Mouse (Mus musculus) intestine, embryonic 16.5 days (tissue): ENCODE data around the gene Mgea5. TPM values are rescaled to one million over a fixed set of nuclear protein-coding genes. Genes with fewer than 3 reads are reported as not detected.

Experiments used
- ATAC-seq: fragments of 200-750 bp; cut with Nextera tagmentation; 2 replicates; pipeline ENCODE4 v1.8.0; 2017; ENCODE audit warnings: moderate TSS enrichment, moderate library complexity
- H3K27ac ChIP-seq: fragments of 300-500 bp; sonication (generic); 2 replicates; pipeline ENCODE4 v1.5.1; 2014; ENCODE audit warnings: mild to moderate bottlenecking, low read length
- H3K27me3 ChIP-seq: fragments of 300-500 bp; sonication (generic); replicated peaks from 2 replicates; pipeline ENCODE4 v1.6.1; 2014; ENCODE audit warnings: low read length, control low read depth, mixed read lengths; ENCODE audit not compliant: control insufficient read depth, insufficient read depth
- H3K36me3 ChIP-seq: fragments of 300-500 bp; sonication (generic); 2 replicates; pipeline ENCODE4 v1.6.1; 2014; ENCODE audit warnings: low read length, control low read depth; ENCODE audit not compliant: control insufficient read depth, insufficient read depth
- H3K4me1 ChIP-seq: fragments of 300-500 bp; sonication (generic); 2 replicates; pipeline ENCODE4 v1.6.1; 2014; ENCODE audit warnings: low read length, control low read depth, mixed read lengths; ENCODE audit not compliant: control insufficient read depth, insufficient read depth
- H3K4me2 ChIP-seq: fragments of 300-500 bp; sonication (generic); 2 replicates; pipeline ENCODE4 v1.6.1; 2014; ENCODE audit warnings: low read depth, low read length, control low read depth
- H3K4me3 ChIP-seq: fragments of 300-500 bp; sonication (generic); 2 replicates; pipeline ENCODE4 v1.5.1; 2014; ENCODE audit warnings: mild to moderate bottlenecking, low read length
- H3K9ac ChIP-seq: fragments of 300-500 bp; sonication (generic); 2 replicates; pipeline ENCODE4 v1.6.1; 2014; ENCODE audit warnings: low read depth, low read length
- H3K9me3 ChIP-seq: fragments of 300-500 bp; sonication (generic); 2 replicates; pipeline ENCODE4 v1.6.1; 2016; ENCODE audit warnings: low read length, control low read depth; ENCODE audit not compliant: control insufficient read depth
- whole genome bisulfite sequencing: fragments of 180-500 bp; shearing (Covaris S2); extraction: QIAGEN DNeasy Blood & Tissue Kit; methylation state at CpG from one replicate; pipeline ENCODE4 v1.1.7; 2014; 5-methylcytosine and 5-hydroxymethylcytosine counted together
- polyA plus RNA-seq: library from polyadenylated mRNA; unstranded; fragments of >200 nt; fragmentation: Nextera tagmentation; extraction: Ambion mirVana; gene quantifications from 2 replicates; pipeline ENCODE4 v1.2.1, GENCODE M21; 2015

The Mgea5 gene
- polyA plus RNA-seq, 1 experiment from 2014 or later = 25.0 TPM

GRCm38 (mm10) chr19:45788337-45788736, 4.7 kb upstream of the Mgea5 start:
- Histone ChIP-seq H3K4me2 (no peak overlapping the region), H3K27ac (no peak overlapping the region), H3K4me1 (no peaks in the 10 kb centered on the region), H3K9ac (no peak overlapping the region), H3K4me3 (no peak overlapping the region), H3K36me3 (no peaks in the 10 kb centered on the region), H3K27me3 (no peaks in the 10 kb centered on the region), H3K9me3 (no peaks in the 10 kb centered on the region)
- ATAC-seq = no peak
- WGBS = 79% methylated on average over 4 of the region's 4 CpGs

GRCm38 (mm10) chr19:45787450-45787849, 3.8 kb upstream of the Mgea5 start:
- H3K4me1 ChIP-seq = no peaks in the 10 kb centered on the region
- H3K9ac ChIP-seq = no peak overlapping the region
- H3K36me3 ChIP-seq = no peaks in the 10 kb centered on the region
- H3K27ac ChIP-seq = no peak overlapping the region
- WGBS = 70% methylated on average over 3 of the region's 3 CpGs
- no peak for ATAC-seq
- no peak overlapping the region for H3K4me2 ChIP-seq
- no peaks in the 10 kb centered on the region for H3K27me3 ChIP-seq
- no peak overlapping the region for H3K4me3 ChIP-seq
- no peaks in the 10 kb centered on the region for H3K9me3 ChIP-seq

- no peaks in the 10 kb centered on the region for H3K9me3 ChIP-seq
- H3K4me2 ChIP-seq = no peak overlapping the region
- no peak overlapping the region for H3K27ac ChIP-seq
- no peaks in the 10 kb centered on the region for H3K27me3 ChIP-seq
- WGBS = 42% methylated on average over 3 of the region's 3 CpGs
- no peak overlapping the region for H3K9ac ChIP-seq
- no peak overlapping the region for H3K4me3 ChIP-seq
- H3K4me1 ChIP-seq = peaks cover 13% of the 10 kb centered on the region
- ATAC-seq = no peak
- no peaks in the 10 kb centered on the region for H3K36me3 ChIP-seq
Measured at GRCm38 (mm10) chr19:45785470-45785869, 1.8 kb upstream of the Mgea5 start.

- H3K4me3 ChIP-seq = peak overlapping the region; percentile 100
- peaks cover 20% of the 10 kb centered on the region for H3K4me1 ChIP-seq
- H3K9ac ChIP-seq = peak overlapping the region; percentile 59
- no peaks in the 10 kb centered on the region for H3K9me3 ChIP-seq
- no peak; the same call in 1 of the 2 replicates for ATAC-seq
- peak overlapping the region; percentile 3 for H3K27ac ChIP-seq
- peak overlapping the region; percentile 74 for H3K4me2 ChIP-seq
- H3K27me3 ChIP-seq = no peaks in the 10 kb centered on the region
- WGBS = 29% methylated on average over 17 of the region's 17 CpGs
- no peaks in the 10 kb centered on the region for H3K36me3 ChIP-seq
Measured at GRCm38 (mm10) chr19:45783933-45784576, 418 bp upstream of the Mgea5 start.

- ATAC-seq = peak; percentile 47
- no peaks in the 10 kb centered on the region for H3K9me3 ChIP-seq
- peaks cover 20% of the 10 kb centered on the region for H3K4me1 ChIP-seq
- H3K9ac ChIP-seq = peak overlapping the region; percentile 98
- H3K4me2 ChIP-seq = peak overlapping the region; percentile 53
- peak overlapping the region; percentile 98 for H3K27ac ChIP-seq
- no peaks in the 10 kb centered on the region for H3K36me3 ChIP-seq
- under 1% methylated on average over 36 of the region's 36 CpGs for WGBS
- no peaks in the 10 kb centered on the region for H3K27me3 ChIP-seq
- peak overlapping the region; percentile 100 for H3K4me3 ChIP-seq
Measured at GRCm38 (mm10) chr19:45782315-45783001, 1.2 kb downstream of the Mgea5 start.

GRCm38 (mm10) chr19:45781676-45782075, 2.0 kb downstream of the Mgea5 start:
- no peaks in the 10 kb centered on the region for H3K9me3 ChIP-seq

GRCm38 (mm10) chr19:45780350-45780915, 3.2 kb downstream of the Mgea5 start:
- no peak for ATAC-seq
- Histone ChIP-seq H3K27me3 (no peaks in the 10 kb centered on the region), H3K4me1 (peaks cover 20% of the 10 kb centered on the region), H3K9me3 (no peaks in the 10 kb centered on the region), H3K4me3 (no peak overlapping the region), H3K9ac (no peak overlapping the region), H3K36me3 (0 out of 2 replicates have a peak, but pooled peaks cover 5% of the 10 kb centered on the region), H3K27ac (no peak overlapping the region), H3K4me2 (no peak overlapping the region)
- WGBS = 80% methylated on average over 13 of the region's 13 CpGs

More at GRCm38 (mm10) chr19:45781676-45782075, 2.0 kb downstream of the Mgea5 start:
- Histone ChIP-seq H3K4me1 (peaks cover 20% of the 10 kb centered on the region), H3K27me3 (no peaks in the 10 kb centered on the region), H3K36me3 (0 out of 2 replicates have a peak, but pooled peaks cover 3% of the 10 kb centered on the region), H3K4me3 (peak overlapping the region; percentile 100), H3K9ac (0 out of 2 replicates have a peak overlapping the region, but pooled peaks have one; percentile 0), H3K4me2 (peak overlapping the region; percentile 53), H3K27ac (no peak overlapping the region)
- WGBS = 57% methylated on average over 8 of the region's 8 CpGs
- ATAC-seq = no peak

GRCm38 (mm10) chr19:45775486-45775885, 8.2 kb downstream of the Mgea5 start:
- peaks cover 17% of the 10 kb centered on the region for H3K36me3 ChIP-seq
- H3K9me3 ChIP-seq = no peaks in the 10 kb centered on the region
- no peak overlapping the region for H3K4me3 ChIP-seq
- H3K27ac ChIP-seq = no peak overlapping the region
- H3K4me1 ChIP-seq = peaks cover 7% of the 10 kb centered on the region; the same call in 1 of the 2 replicates
- 72% methylated on average over 2 of the region's 2 CpGs for WGBS
- H3K9ac ChIP-seq = no peak overlapping the region
- no peaks in the 10 kb centered on the region for H3K27me3 ChIP-seq
- H3K4me2 ChIP-seq = no peak overlapping the region
- ATAC-seq = no peak

GRCm38 (mm10) chr19:45771501-45771900, 12.1 kb downstream of the Mgea5 start:
- WGBS = 86% methylated on average over 5 of the region's 5 CpGs
- no peaks in the 10 kb centered on the region for H3K27me3 ChIP-seq
- no peaks in the 10 kb centered on the region for H3K9me3 ChIP-seq
- H3K4me3 ChIP-seq = no peak overlapping the region
- no peak overlapping the region for H3K4me2 ChIP-seq
- H3K36me3 ChIP-seq = peaks cover 24% of the 10 kb centered on the region
- no peaks in the 10 kb centered on the region for H3K4me1 ChIP-seq
- ATAC-seq = no peak
- no peak overlapping the region for H3K27ac ChIP-seq
- H3K9ac ChIP-seq = no peak overlapping the region
